Mouse (Mus musculus): ENCODE measurements around the gene Fgfr2. TPM values are rescaled to one million over a fixed set of nuclear protein-coding genes. Genes with fewer than 3 reads are reported as not detected.

Fgfr2 gene
- polyA plus RNA-seq, 1 experiment from 2014 or later: 24.9 TPM

DNA sequence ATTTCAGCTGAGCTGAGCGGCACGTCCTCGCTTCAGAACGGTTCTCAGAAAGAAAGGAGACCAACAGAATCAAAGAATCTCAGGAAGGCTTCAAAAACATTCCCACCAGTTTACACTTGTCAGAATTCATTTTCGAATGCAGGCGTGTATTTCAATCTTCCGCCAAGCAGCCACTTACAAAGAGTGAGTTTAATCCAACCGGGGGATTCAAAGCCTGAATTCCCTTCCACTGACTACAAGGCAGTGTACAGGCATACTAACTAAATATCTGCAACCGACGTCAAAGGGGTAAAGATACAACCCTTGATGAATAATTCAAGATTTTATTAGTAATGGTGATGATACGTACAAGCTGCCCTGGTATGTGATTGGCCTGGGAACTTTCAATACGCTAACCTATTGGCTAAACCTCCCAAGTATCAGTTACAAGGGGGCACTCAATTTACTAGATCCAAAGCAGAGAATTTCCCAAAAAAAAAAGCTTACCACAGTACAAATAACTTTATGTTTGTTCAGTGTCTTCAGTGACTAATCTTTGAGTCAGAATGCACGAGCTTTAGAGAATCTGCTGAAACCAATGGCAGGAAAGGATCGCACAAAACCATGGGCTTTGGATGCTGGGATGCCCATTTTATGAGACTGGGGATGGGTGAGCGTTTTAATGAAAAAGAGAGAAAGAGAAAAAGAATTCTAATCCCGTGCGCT is 2860.5 kb downstream of the Fgfr2 start:
- H3K4me1 ChIP-seq (ENCODE audit: control insufficient read depth, insufficient read depth, low read length): peaks cover 34% of the 10 kb centered on the region
- H3K4me2 ChIP-seq: peak overlapping the region; percentile 88
- H3K27me3 ChIP-seq (ENCODE audit: control insufficient read depth, insufficient read depth, low read length): peaks cover 2% of the 10 kb centered on the region; the same call in 1 of the 2 replicates
- no peak for ATAC-seq (replicated peaks; ENCODE audit: insufficient number of reproducible peaks, low FRiP score, low TSS enrichment)
- H3K9me3 ChIP-seq (replicated peaks; ENCODE audit: control insufficient read depth, low read length): no peaks in the 10 kb centered on the region
- H3K27ac ChIP-seq (ENCODE audit: low read depth, low read length): 0 out of 2 replicates have a peak overlapping the region, but pooled peaks have one; percentile 2
- WGBS (ENCODE audit: insufficient replicate concordance): 39% methylated on average over 17 of the region's 17 CpGs
- no peaks in the 10 kb centered on the region for H3K36me3 ChIP-seq (ENCODE audit: control insufficient read depth, insufficient read depth, low read length)
- peak overlapping the region; percentile 34; the same call in 1 of the 2 replicates for H3K9ac ChIP-seq (ENCODE audit: low read depth, low read length)
- peak overlapping the region; percentile 16; the same call in 1 of the 2 replicates for H3K4me3 ChIP-seq (ENCODE audit: low read depth, low read length)

- Histone ChIP-seq H3K9me3 (replicated peaks; ENCODE audit: control insufficient read depth, low read length) (no peaks in the 10 kb centered on the region), H3K4me3 (ENCODE audit: low read depth, low read length) (peak overlapping the region; percentile 16; the same call in 1 of the 2 replicates), H3K4me2 (peak overlapping the region; percentile 88), H3K27ac (ENCODE audit: low read depth, low read length) (0 out of 2 replicates have a peak overlapping the region, but pooled peaks have one; percentile 2), H3K27me3 (ENCODE audit: control insufficient read depth, insufficient read depth, low read length) (peaks cover 2% of the 10 kb centered on the region; the same call in 1 of the 2 replicates), H3K36me3 (ENCODE audit: control insufficient read depth, insufficient read depth, low read length) (no peaks in the 10 kb centered on the region; the same call in 1 of the 2 replicates), H3K9ac (ENCODE audit: low read depth, low read length) (peak overlapping the region; percentile 34; the same call in 1 of the 2 replicates), H3K4me1 (ENCODE audit: control insufficient read depth, insufficient read depth, low read length) (peaks cover 37% of the 10 kb centered on the region)
- ATAC-seq (replicated peaks; ENCODE audit: insufficient number of reproducible peaks, low FRiP score, low TSS enrichment): no peak
- WGBS (ENCODE audit: insufficient replicate concordance): 46% methylated on average over 17 of the region's 17 CpGs
Measured at GRCm38 (mm10) chr7:130261684-130262527, 2861.2 kb downstream of the Fgfr2 start.

DNA sequence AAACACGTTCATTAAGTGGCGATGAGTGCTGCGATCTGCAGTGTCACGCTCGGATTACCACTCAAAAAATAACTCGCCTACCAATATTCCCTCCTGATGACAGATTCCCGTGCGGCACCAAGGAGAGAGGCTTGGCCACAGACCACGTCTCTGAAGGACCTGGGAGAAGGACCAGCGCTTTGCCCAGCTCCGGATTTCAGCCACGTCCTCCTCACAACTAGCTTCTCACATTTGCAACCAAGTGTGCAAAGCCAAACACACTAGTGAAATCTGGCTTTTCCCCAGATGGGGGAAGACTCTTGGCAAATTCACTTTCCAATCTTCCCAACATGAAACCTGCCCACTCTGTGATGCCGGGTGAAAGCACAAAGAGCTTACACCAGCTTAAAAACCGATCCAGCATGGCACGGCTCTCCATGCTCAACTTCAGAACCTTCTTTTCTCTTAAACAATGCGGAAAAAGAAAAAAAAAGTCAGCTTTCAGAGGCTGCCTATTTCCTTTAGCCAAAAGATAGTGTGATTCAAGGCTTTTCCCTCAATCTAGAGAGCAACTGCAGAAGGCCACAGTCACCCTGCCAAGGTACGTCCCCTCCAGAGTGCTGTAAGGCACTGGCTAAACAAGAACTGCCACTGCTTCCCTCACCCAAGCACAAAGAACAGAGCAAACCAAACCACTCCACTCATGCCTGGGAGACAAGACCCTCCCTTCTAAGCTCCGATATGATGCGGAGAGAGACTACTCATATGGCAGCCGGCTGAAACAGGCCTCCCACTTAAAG is 2862.1 kb downstream of the Fgfr2 start:
- Histone ChIP-seq H3K4me2 (no peak overlapping the region), H3K27ac (ENCODE audit: low read depth, low read length) (no peak overlapping the region), H3K9me3 (replicated peaks; ENCODE audit: control insufficient read depth, low read length) (no peaks in the 10 kb centered on the region), H3K4me3 (ENCODE audit: low read depth, low read length) (no peak overlapping the region), H3K36me3 (ENCODE audit: control insufficient read depth, insufficient read depth, low read length) (no peaks in the 10 kb centered on the region; the same call in 1 of the 2 replicates), H3K27me3 (ENCODE audit: control insufficient read depth, insufficient read depth, low read length) (peaks cover 2% of the 10 kb centered on the region; the same call in 1 of the 2 replicates), H3K4me1 (ENCODE audit: control insufficient read depth, insufficient read depth, low read length) (peaks cover 40% of the 10 kb centered on the region), H3K9ac (ENCODE audit: low read depth, low read length) (no peak overlapping the region)
- 63% methylated on average over 20 of the region's 20 CpGs for WGBS (ENCODE audit: insufficient replicate concordance)
- no peak for ATAC-seq (replicated peaks; ENCODE audit: insufficient number of reproducible peaks, low FRiP score, low TSS enrichment)

DNA sequence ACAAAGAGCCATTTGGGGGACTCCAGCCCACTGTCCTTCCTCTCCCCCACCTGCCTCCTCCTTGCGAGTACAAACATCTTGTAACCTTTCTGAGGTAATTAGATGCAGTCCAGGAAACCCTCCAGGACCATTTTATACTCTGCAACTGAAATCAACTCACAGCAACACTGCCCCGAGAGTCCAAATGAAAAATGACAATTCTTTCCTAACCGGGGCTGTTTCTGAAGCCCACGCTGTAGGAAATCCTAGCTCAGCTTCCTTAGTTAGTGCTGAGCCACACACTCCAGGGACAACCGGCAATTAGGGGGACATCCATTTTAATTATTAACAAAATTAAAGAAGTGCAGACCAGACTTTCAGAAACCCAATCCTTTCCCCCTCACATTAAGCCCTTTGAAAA is 2863.1 kb downstream of the Fgfr2 start:
- Histone ChIP-seq H3K27ac (ENCODE audit: low read depth, low read length) (no peak overlapping the region), H3K9ac (ENCODE audit: low read depth, low read length) (no peak overlapping the region), H3K4me3 (ENCODE audit: low read depth, low read length) (no peak overlapping the region), H3K4me1 (ENCODE audit: control insufficient read depth, insufficient read depth, low read length) (peaks cover 40% of the 10 kb centered on the region), H3K4me2 (no peak overlapping the region), H3K9me3 (replicated peaks; ENCODE audit: control insufficient read depth, low read length) (no peaks in the 10 kb centered on the region), H3K27me3 (ENCODE audit: control insufficient read depth, insufficient read depth, low read length) (peaks cover 2% of the 10 kb centered on the region; the same call in 1 of the 2 replicates), H3K36me3 (ENCODE audit: control insufficient read depth, insufficient read depth, low read length) (no peaks in the 10 kb centered on the region; the same call in 1 of the 2 replicates)
- ATAC-seq (replicated peaks; ENCODE audit: insufficient number of reproducible peaks, low FRiP score, low TSS enrichment): no peak
- 36% methylated on average over 5 of the region's 5 CpGs for WGBS (ENCODE audit: insufficient replicate concordance)

DNA sequence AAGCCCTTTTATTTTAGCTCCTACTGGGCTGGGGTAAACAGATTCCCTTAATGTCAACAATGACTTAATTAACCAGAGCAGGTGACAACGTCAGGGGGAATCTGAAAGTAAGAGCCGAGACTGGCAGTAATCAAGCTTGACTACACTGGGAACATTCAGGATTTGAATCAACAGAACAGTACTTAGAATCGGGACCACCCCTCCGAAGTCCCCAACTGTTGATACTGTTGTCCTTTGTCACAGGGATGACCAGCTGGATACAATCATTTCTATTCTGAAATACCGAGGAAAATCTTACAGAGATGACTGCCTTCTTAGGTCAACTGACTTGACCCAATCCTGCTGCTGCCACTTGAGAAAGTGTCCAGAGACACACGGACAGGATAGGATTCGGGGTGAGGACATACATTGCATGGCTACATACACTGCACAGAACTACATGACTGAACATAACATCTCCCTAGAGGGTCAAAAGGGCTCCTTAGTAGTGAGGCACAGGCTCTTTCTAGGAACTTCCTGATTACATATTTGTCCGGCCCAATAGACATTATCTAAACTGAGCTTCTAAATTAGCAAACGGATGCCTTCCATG is 2864.3 kb downstream of the Fgfr2 start:
- no peak overlapping the region for H3K4me3 ChIP-seq (ENCODE audit: low read depth, low read length)
- H3K9me3 ChIP-seq (replicated peaks; ENCODE audit: control insufficient read depth, low read length): no peaks in the 10 kb centered on the region
- no peak for ATAC-seq (replicated peaks; ENCODE audit: insufficient number of reproducible peaks, low FRiP score, low TSS enrichment)
- no peaks in the 10 kb centered on the region for H3K27me3 ChIP-seq (ENCODE audit: control insufficient read depth, insufficient read depth, low read length)
- H3K9ac ChIP-seq (ENCODE audit: low read depth, low read length): no peak overlapping the region
- peak overlapping the region; percentile 8; the same call in 1 of the 2 replicates for H3K4me2 ChIP-seq
- H3K4me1 ChIP-seq (ENCODE audit: control insufficient read depth, insufficient read depth, low read length): peaks cover 30% of the 10 kb centered on the region
- H3K36me3 ChIP-seq (ENCODE audit: control insufficient read depth, insufficient read depth, low read length): no peaks in the 10 kb centered on the region; the same call in 1 of the 2 replicates
- WGBS (ENCODE audit: insufficient replicate concordance): 23% methylated on average over 9 of the region's 9 CpGs
- no peak overlapping the region for H3K27ac ChIP-seq (ENCODE audit: low read depth, low read length)

GRCm38 (mm10) chr7:130257991-130258703 is 2865.0 kb downstream of the Fgfr2 start:
- H3K4me2 ChIP-seq: 0 out of 2 replicates have a peak overlapping the region, but pooled peaks have one; percentile 8
- no peaks in the 10 kb centered on the region for H3K9me3 ChIP-seq (replicated peaks; ENCODE audit: control insufficient read depth, low read length)
- WGBS (ENCODE audit: insufficient replicate concordance): 40% methylated on average over 8 of the region's 8 CpGs
- no peak for ATAC-seq (replicated peaks; ENCODE audit: insufficient number of reproducible peaks, low FRiP score, low TSS enrichment)
- H3K27me3 ChIP-seq (ENCODE audit: control insufficient read depth, insufficient read depth, low read length): no peaks in the 10 kb centered on the region
- no peak overlapping the region for H3K27ac ChIP-seq (ENCODE audit: low read depth, low read length)
- no peak overlapping the region for H3K9ac ChIP-seq (ENCODE audit: low read depth, low read length)
- H3K36me3 ChIP-seq (ENCODE audit: control insufficient read depth, insufficient read depth, low read length): no peaks in the 10 kb centered on the region; the same call in 1 of the 2 replicates
- H3K4me3 ChIP-seq (ENCODE audit: low read depth, low read length): no peak overlapping the region
- H3K4me1 ChIP-seq (ENCODE audit: control insufficient read depth, insufficient read depth, low read length): peaks cover 27% of the 10 kb centered on the region

DNA sequence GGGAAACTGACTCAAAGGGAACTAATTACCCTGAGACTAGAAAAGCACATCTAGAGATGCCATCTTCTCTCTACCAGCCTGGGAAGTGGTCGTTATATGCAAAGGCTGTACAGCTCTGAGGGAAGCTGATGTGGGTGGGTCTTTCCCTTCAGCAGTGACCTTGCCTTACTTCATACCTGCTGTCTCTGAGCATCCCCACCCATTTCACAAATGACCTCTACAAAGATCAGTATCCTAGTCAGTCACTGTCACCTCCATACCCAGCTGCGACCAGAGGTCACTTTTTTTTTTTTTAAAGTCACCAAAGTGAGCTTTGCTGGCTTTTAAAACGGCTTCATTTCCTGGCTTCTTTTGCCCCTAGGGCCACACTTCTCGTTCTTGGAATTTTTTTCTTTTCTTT is 2869.9 kb downstream of the Fgfr2 start:
- H3K9ac ChIP-seq (ENCODE audit: low read depth, low read length): no peak overlapping the region
- H3K4me1 ChIP-seq (ENCODE audit: control insufficient read depth, insufficient read depth, low read length): peaks cover 8% of the 10 kb centered on the region
- H3K9me3 ChIP-seq (replicated peaks; ENCODE audit: control insufficient read depth, low read length): no peaks in the 10 kb centered on the region
- WGBS (ENCODE audit: insufficient replicate concordance): 53% methylated on average over 4 of the region's 4 CpGs
- H3K36me3 ChIP-seq (ENCODE audit: control insufficient read depth, insufficient read depth, low read length): no peaks in the 10 kb centered on the region; the same call in 1 of the 2 replicates
- ATAC-seq (replicated peaks; ENCODE audit: insufficient number of reproducible peaks, low FRiP score, low TSS enrichment): no peak
- H3K4me2 ChIP-seq: no peak overlapping the region
- H3K4me3 ChIP-seq (ENCODE audit: low read depth, low read length): no peak overlapping the region
- H3K27me3 ChIP-seq (ENCODE audit: control insufficient read depth, insufficient read depth, low read length): no peaks in the 10 kb centered on the region
- no peak overlapping the region for H3K27ac ChIP-seq (ENCODE audit: low read depth, low read length)

Data from heart, embryonic 11.5 days (tissue).